Mouse (Mus musculus) intestine, embryonic 14.5 days (tissue): ENCODE measurements around the gene Wnt3a. TPM values are rescaled to one million over a fixed set of nuclear protein-coding genes. Genes with fewer than 3 reads are reported as not detected.

ENCODE experiments used
- ATAC-seq: fragments of 200-750 bp; cut with Nextera tagmentation; replicated peaks from 2 replicates; pipeline ENCODE4 v1.8.0; 2017; ENCODE audit warnings: low read depth, moderate number of reproducible peaks, moderate TSS enrichment, moderate library complexity; ENCODE audit not compliant: low FRiP score, low TSS enrichment
- DNase-seq: peaks from one replicate; pipeline ENCODE4 v3.0.0-alpha.2; 2018; ENCODE audit warnings: low spot score
- H3K27ac ChIP-seq: fragments of 300-500 bp; sonication (generic); 2 replicates; pipeline ENCODE4 v1.5.1; 2014; ENCODE audit warnings: low read depth, mild to moderate bottlenecking, control low read depth
- H3K27me3 ChIP-seq: fragments of 300-500 bp; sonication (generic); replicated peaks from 2 replicates; pipeline ENCODE4 v1.6.1; 2014; ENCODE audit warnings: low read length, control low read depth; ENCODE audit not compliant: control insufficient read depth, insufficient read depth
- H3K36me3 ChIP-seq: fragments of 300-500 bp; sonication (generic); 2 replicates; pipeline ENCODE4 v1.6.1; 2014; ENCODE audit warnings: low read length, control low read depth; ENCODE audit not compliant: control insufficient read depth, insufficient read depth
- H3K4me1 ChIP-seq: fragments of 300-500 bp; sonication (generic); replicated peaks from 2 replicates; pipeline ENCODE4 v1.6.1; 2014; ENCODE audit warnings: low read length, control low read depth, mixed read lengths; ENCODE audit not compliant: control insufficient read depth, insufficient read depth
- H3K4me2 ChIP-seq: fragments of 300-500 bp; sonication (generic); 2 replicates; pipeline ENCODE4 v1.6.1; 2014; ENCODE audit warnings: low read length
- H3K4me3 ChIP-seq: fragments of 300-500 bp; sonication (generic); 2 replicates; pipeline ENCODE4 v1.5.1; 2014; ENCODE audit warnings: low read depth, low read length, control low read depth, mixed read lengths
- H3K9ac ChIP-seq: fragments of 300-500 bp; sonication (generic); 2 replicates; pipeline ENCODE4 v1.6.1; 2014; ENCODE audit warnings: mild to moderate bottlenecking, low read length
- H3K9me3 ChIP-seq: fragments of 300-500 bp; sonication (generic); 2 replicates; pipeline ENCODE4 v1.6.1; 2016; ENCODE audit warnings: low read length, control low read depth; ENCODE audit not compliant: control insufficient read depth
- WGBS: fragments of 180-500 bp; shearing (Covaris S2); extraction: QIAGEN DNeasy Blood & Tissue Kit; methylation state at CpG from one replicate; pipeline ENCODE4 v1.1.7; 2014; 5-methylcytosine and 5-hydroxymethylcytosine counted together
- polyA plus RNA-seq: library from polyadenylated mRNA; unstranded; fragments of >200 nt; fragmentation: Nextera tagmentation; extraction: Ambion mirVana; gene quantifications from 2 replicates; pipeline ENCODE4 v1.2.1, GENCODE M21; 2014

Gene Wnt3a
- polyA plus RNA-seq, 1 experiment from 2014 or later: not detected

- Histone ChIP-seq H3K4me2 (peak overlapping the region; percentile 93), H3K36me3 (no peaks in the 10 kb centered on the region), H3K9me3 (no peaks in the 10 kb centered on the region), H3K4me1 (peaks cover 9% of the 10 kb centered on the region; the same call in 1 of the 2 replicates), H3K4me3 (peak overlapping the region; percentile 48), H3K27ac (no peak overlapping the region), H3K27me3 (peaks cover 48% of the 10 kb centered on the region), H3K9ac (peak overlapping the region; percentile 58)
- WGBS: under 1% methylated on average over 56 of the region's 56 CpGs
- DNase-seq (peak; percentile 69), ATAC-seq (peak; percentile 76; the same call in 1 of the 2 replicates)
Measured at GRCm38 (mm10) chr11:59263870-59264563, 26.5 kb downstream of the Wnt3a start.

GRCm38 (mm10) chr11:59262308-59262707 lies 28.2 kb downstream of the Wnt3a start:
- H3K27ac ChIP-seq: no peak overlapping the region
- no peak for DNase-seq
- no peak overlapping the region for H3K9ac ChIP-seq
- no peaks in the 10 kb centered on the region for H3K9me3 ChIP-seq
- H3K4me2 ChIP-seq: no peak overlapping the region
- no peak for ATAC-seq
- H3K4me1 ChIP-seq: peaks cover 9% of the 10 kb centered on the region; the same call in 1 of the 2 replicates
- H3K4me3 ChIP-seq: no peak overlapping the region
- H3K36me3 ChIP-seq: no peaks in the 10 kb centered on the region
- peaks cover 48% of the 10 kb centered on the region for H3K27me3 ChIP-seq

GRCm38 (mm10) chr11:59260706-59261493 lies 29.7 kb downstream of the Wnt3a start:
- 66% methylated on average over 10 of the region's 10 CpGs for WGBS
- Histone ChIP-seq H3K27ac (no peak overlapping the region), H3K4me3 (no peak overlapping the region), H3K27me3 (peaks cover 39% of the 10 kb centered on the region), H3K4me2 (no peak overlapping the region), H3K9ac (no peak overlapping the region), H3K9me3 (no peaks in the 10 kb centered on the region), H3K4me1 (peaks cover 9% of the 10 kb centered on the region; the same call in 1 of the 2 replicates), H3K36me3 (no peaks in the 10 kb centered on the region)
- ATAC-seq: no peak
- no peak for DNase-seq

GRCm38 (mm10) chr11:59259647-59260046 lies 30.9 kb downstream of the Wnt3a start:
- no peak overlapping the region for H3K27ac ChIP-seq
- peaks cover 26% of the 10 kb centered on the region for H3K27me3 ChIP-seq
- H3K9ac ChIP-seq: no peak overlapping the region
- ATAC-seq (no peak), DNase-seq (no peak)
- peaks cover 9% of the 10 kb centered on the region; the same call in 1 of the 2 replicates for H3K4me1 ChIP-seq
- H3K4me3 ChIP-seq: no peak overlapping the region
- H3K9me3 ChIP-seq: no peaks in the 10 kb centered on the region
- no peak overlapping the region for H3K4me2 ChIP-seq
- no peaks in the 10 kb centered on the region for H3K36me3 ChIP-seq
- 76% methylated on average over 7 of the region's 7 CpGs for WGBS

- Histone ChIP-seq H3K9me3 (no peaks in the 10 kb centered on the region), H3K9ac (no peak overlapping the region), H3K4me2 (no peak overlapping the region), H3K4me3 (no peak overlapping the region), H3K27ac (no peak overlapping the region), H3K36me3 (no peaks in the 10 kb centered on the region), H3K4me1 (no peaks in the 10 kb centered on the region), H3K27me3 (0 out of 2 replicates have a peak, but pooled peaks cover 3% of the 10 kb centered on the region)
- DNase-seq: no peak
- WGBS: 53% methylated on average over 10 of the region's 10 CpGs
- ATAC-seq: no peak
Measured at GRCm38 (mm10) chr11:59248101-59248500, 42.5 kb downstream of the Wnt3a start.

GRCm38 (mm10) chr11:59243856-59244255 lies 46.7 kb downstream of the Wnt3a start:
- Histone ChIP-seq H3K27ac (no peak overlapping the region), H3K36me3 (no peaks in the 10 kb centered on the region), H3K4me2 (no peak overlapping the region), H3K9me3 (no peaks in the 10 kb centered on the region), H3K4me3 (no peak overlapping the region), H3K4me1 (no peaks in the 10 kb centered on the region), H3K27me3 (0 out of 2 replicates have a peak, but pooled peaks cover 3% of the 10 kb centered on the region), H3K9ac (no peak overlapping the region)
- ATAC-seq (no peak), DNase-seq (no peak)
- WGBS: 20% methylated on average over 6 of the region's 6 CpGs

- DNase-seq (no peak), ATAC-seq (no peak)
- Histone ChIP-seq H3K36me3 (no peaks in the 10 kb centered on the region), H3K4me1 (no peaks in the 10 kb centered on the region; the same call in 1 of the 2 replicates), H3K9ac (no peak overlapping the region), H3K4me2 (no peak overlapping the region), H3K4me3 (no peak overlapping the region), H3K27me3 (no peaks in the 10 kb centered on the region), H3K9me3 (no peaks in the 10 kb centered on the region), H3K27ac (no peak overlapping the region)
- WGBS: 14% methylated on average over 3 of the region's 3 CpGs
Measured at GRCm38 (mm10) chr11:59241841-59242240, 48.7 kb downstream of the Wnt3a start.

GRCm38 (mm10) chr11:59239796-59240195 lies 50.8 kb downstream of the Wnt3a start:
- Histone ChIP-seq H3K9ac (no peak overlapping the region), H3K9me3 (no peaks in the 10 kb centered on the region), H3K36me3 (no peaks in the 10 kb centered on the region), H3K4me1 (no peaks in the 10 kb centered on the region; the same call in 1 of the 2 replicates), H3K27me3 (no peaks in the 10 kb centered on the region), H3K4me3 (no peak overlapping the region), H3K4me2 (no peak overlapping the region), H3K27ac (no peak overlapping the region)
- 86% methylated on average over 4 of the region's 4 CpGs for WGBS
- no peak for ATAC-seq
- DNase-seq: no peak
